Mouse (Mus musculus): ENCODE data around the gene Wt1.

DNA sequence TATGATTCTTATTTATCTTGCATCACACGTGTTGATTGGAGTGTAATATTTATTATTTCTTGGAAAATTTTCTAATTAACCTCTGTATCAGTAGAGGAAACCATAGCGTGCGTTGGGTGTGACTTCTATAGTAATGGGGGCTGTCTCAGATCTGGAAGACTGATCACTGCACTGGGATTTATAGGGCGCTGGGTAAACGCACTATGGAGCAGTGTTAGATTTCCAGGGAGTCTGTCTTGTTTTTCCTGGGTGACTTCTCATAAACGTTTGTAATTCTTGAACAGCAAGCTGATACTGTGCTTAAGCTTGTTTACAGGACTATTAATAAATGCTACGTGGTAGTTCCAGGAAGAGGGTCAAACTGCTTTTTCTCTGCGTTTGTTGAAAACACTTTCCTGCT lies 8.7 kb upstream of the Wt1 start:
- TF ChIP-seq CTCF (IDR thresholded peaks at IDR 0.05; ENCODE audit: low read depth, low read length) (no peak), POLR2A (IDR thresholded peaks at IDR 0.05; ENCODE audit: borderline replicate concordance, low read depth, low read length) (no peak)

Data from bone marrow macrophage, adult 2 months (primary cell).